Mouse (Mus musculus) heart, postnatal 0 days (tissue): ENCODE results near the gene Rgs14. TPM values are rescaled to one million over a fixed set of nuclear protein-coding genes. Genes with fewer than 3 reads are reported as not detected.

ENCODE experiments used
- ATAC-seq: fragments of 200-750 bp; cut with Nextera tagmentation; 2 replicates; pipeline ENCODE4 v1.8.0; 2017; ENCODE audit warnings: low read depth, moderate number of reproducible peaks, moderate library complexity; ENCODE audit not compliant: insufficient read depth
- DNase-seq: peaks from one replicate; pipeline ENCODE4 v3.0.0-alpha.2; 2016; ENCODE audit warnings: low spot score
- H3K27ac ChIP-seq: fragments of 300-500 bp; sonication (generic); 2 replicates; pipeline ENCODE4 v1.5.1; 2014; ENCODE audit warnings: low read depth, mild to moderate bottlenecking
- H3K27me3 ChIP-seq: fragments of 300-500 bp; sonication (generic); 2 replicates; pipeline ENCODE4 v1.6.1; 2014; ENCODE audit warnings: low read length, mixed read lengths; ENCODE audit not compliant: control insufficient read depth, insufficient read depth
- H3K36me3 ChIP-seq: fragments of 300-500 bp; sonication (generic); replicated peaks from 2 replicates; pipeline ENCODE4 v1.6.1; 2014; ENCODE audit warnings: low read length, mixed read lengths; ENCODE audit not compliant: control insufficient read depth, insufficient read depth
- H3K4me1 ChIP-seq: fragments of 300-500 bp; sonication (generic); 2 replicates; pipeline ENCODE4 v1.6.1; 2014; ENCODE audit warnings: antibody characterized with exemption; ENCODE audit not compliant: control insufficient read depth, insufficient read depth
- H3K4me2 ChIP-seq: fragments of 300-500 bp; sonication (generic); 2 replicates; pipeline ENCODE4 v1.6.1; 2014; ENCODE audit warnings: low read depth, mild to moderate bottlenecking, low read length, moderate library complexity
- H3K4me3 ChIP-seq: fragments of 300-500 bp; sonication (generic); 2 replicates; pipeline ENCODE4 v1.5.1; 2014; ENCODE audit warnings: low read depth, low read length
- H3K9ac ChIP-seq: fragments of 300-500 bp; sonication (generic); replicated peaks from 2 replicates; pipeline ENCODE4 v1.6.1; 2014; ENCODE audit warnings: low read depth, low read length, mixed read lengths
- H3K9me3 ChIP-seq: fragments of 300-500 bp; sonication (generic); replicated peaks from 2 replicates; pipeline ENCODE4 v1.6.1; 2016; ENCODE audit warnings: low read length; ENCODE audit not compliant: control insufficient read depth
- CTCF ChIP-seq: IDR thresholded peaks from 2 replicates; pipeline ENCODE4 v1.5.1; 2016; ENCODE audit warnings: antibody characterized with exemption, control low read depth, low read depth
- EP300 ChIP-seq: IDR thresholded peaks from 2 replicates; pipeline ENCODE4 v1.6.1; 2016; ENCODE audit warnings: antibody characterized with exemption, low read depth
- WGBS: fragments of 180-500 bp; shearing (Covaris S2); extraction: QIAGEN DNeasy Blood & Tissue Kit; methylation state at CpG from one replicate; pipeline ENCODE4 v1.1.7; 2014; 5-methylcytosine and 5-hydroxymethylcytosine counted together
- polyA plus RNA-seq: library from polyadenylated mRNA; unstranded; fragments of >200 nt; fragmentation: Nextera tagmentation; extraction: Ambion mirVana; gene quantifications from 2 replicates; pipeline ENCODE4 v1.2.1, GENCODE M21; 2015
- total RNA-seq: library from RNA; depleted of rRNA; stranded (reverse); fragments of >200 nt; gene quantifications from 2 replicates; pipeline ENCODE4 v1.2.3, GENCODE M21; 2014; ENCODE audit warnings: low replicate concordance

Gene Rgs14
- total and polyA plus RNA-seq, 2 experiments from 2014 or later, result 0.30 to 1.1 TPM

GRCm38 (mm10) chr13:55327169-55327568 lies 42.4 kb upstream of the Rgs14 start:
- ATAC-seq (no peak), DNase-seq (no peak)
- WGBS, result 39% methylated on average over 4 of the region's 4 CpGs
- no peak overlapping the region for H3K4me2 ChIP-seq
- H3K36me3 ChIP-seq, result peaks cover 31% of the 10 kb centered on the region
- no peaks in the 10 kb centered on the region for H3K27me3 ChIP-seq
- H3K9me3 ChIP-seq, result no peaks in the 10 kb centered on the region
- TF ChIP-seq CTCF (no peak), EP300 (no peak)
- H3K4me3 ChIP-seq, result no peak overlapping the region
- H3K9ac ChIP-seq, result no peak overlapping the region
- peaks cover 28% of the 10 kb centered on the region for H3K4me1 ChIP-seq
- 0 out of 2 replicates have a peak overlapping the region, but pooled peaks have one; percentile 22 for H3K27ac ChIP-seq

- Histone ChIP-seq H3K9ac (no peak overlapping the region), H3K36me3 (peaks cover 31% of the 10 kb centered on the region), H3K4me1 (peaks cover 28% of the 10 kb centered on the region), H3K27ac (no peak overlapping the region), H3K4me3 (0 out of 2 replicates have a peak overlapping the region, but pooled peaks have one; percentile 73), H3K27me3 (no peaks in the 10 kb centered on the region), H3K4me2 (peak overlapping the region; percentile 90; the same call in 1 of the 2 replicates), H3K9me3 (no peaks in the 10 kb centered on the region)
- peak; percentile 34 for ATAC-seq
- 30% methylated on average over 8 of the region's 8 CpGs for WGBS
- TF ChIP-seq EP300 (no peak), CTCF (peak; percentile 89)
- peak; percentile 85 for DNase-seq
Measured at GRCm38 (mm10) chr13:55327633-55328032, 41.9 kb upstream of the Rgs14 start.

GRCm38 (mm10) chr13:55328171-55328570 lies 41.4 kb upstream of the Rgs14 start:
- TF ChIP-seq EP300 (no peak), CTCF (no peak)
- H3K36me3 ChIP-seq, result peaks cover 29% of the 10 kb centered on the region
- ATAC-seq (no peak), DNase-seq (no peak)
- H3K9me3 ChIP-seq, result no peaks in the 10 kb centered on the region
- H3K27ac ChIP-seq, result no peak overlapping the region
- H3K4me1 ChIP-seq, result peaks cover 23% of the 10 kb centered on the region
- H3K4me3 ChIP-seq, result peak overlapping the region; percentile 73; the same call in 1 of the 2 replicates
- WGBS, result 83% methylated on average over 6 of the region's 6 CpGs
- H3K4me2 ChIP-seq, result peak overlapping the region; percentile 90
- H3K9ac ChIP-seq, result no peak overlapping the region
- no peaks in the 10 kb centered on the region for H3K27me3 ChIP-seq

- Histone ChIP-seq H3K9me3 (no peaks in the 10 kb centered on the region), H3K4me2 (peak overlapping the region; percentile 90), H3K27ac (no peak overlapping the region), H3K4me1 (peaks cover 20% of the 10 kb centered on the region), H3K36me3 (peaks cover 24% of the 10 kb centered on the region), H3K27me3 (no peaks in the 10 kb centered on the region), H3K9ac (peak overlapping the region; percentile 59; the same call in 1 of the 2 replicates), H3K4me3 (peak overlapping the region; percentile 73)
- ATAC-seq (no peak), DNase-seq (no peak)
- WGBS, result 82% methylated on average over 4 of the region's 4 CpGs
- no peak for TF ChIP-seq EP300
- no peak for TF ChIP-seq CTCF
Measured at GRCm38 (mm10) chr13:55328641-55329040, 40.9 kb upstream of the Rgs14 start.

- under 1% methylated on average over 29 of the region's 29 CpGs for WGBS
- peak overlapping the region; percentile 59 for H3K9ac ChIP-seq
- no peak for DNase-seq
Measured at GRCm38 (mm10) chr13:55329109-55329682, 40.3 kb upstream of the Rgs14 start.

More at GRCm38 (mm10) chr13:55329109-55329682, 40.3 kb upstream of the Rgs14 start:
- peak; percentile 13; the same call in 1 of the 2 replicates for ATAC-seq
- Histone ChIP-seq H3K4me1 (peaks cover 20% of the 10 kb centered on the region), H3K4me2 (peak overlapping the region; percentile 90), H3K36me3 (peaks cover 19% of the 10 kb centered on the region), H3K27me3 (no peaks in the 10 kb centered on the region), H3K9me3 (no peaks in the 10 kb centered on the region), H3K27ac (peak overlapping the region; percentile 85), H3K4me3 (peak overlapping the region; percentile 73)
- TF ChIP-seq CTCF (no peak), EP300 (no peak)
